Mouse (Mus musculus) hindbrain, embryonic 16.5 days (tissue): ENCODE data around the gene Shld2. TPM values are rescaled to one million over a fixed set of nuclear protein-coding genes. Genes with fewer than 3 reads are reported as not detected.

ENCODE experiments used
- ATAC-seq: fragments of 200-750 bp; cut with Nextera tagmentation; 2 replicates; pipeline ENCODE4 v1.8.0; 2017; ENCODE audit warnings: moderate TSS enrichment, moderate library complexity
- H3K27ac ChIP-seq: fragments of 300-500 bp; sonication (generic); 2 replicates; pipeline ENCODE4 v1.5.1; 2014; ENCODE audit warnings: low read depth, mild to moderate bottlenecking, control low read depth, low read length, moderate library complexity
- H3K27me3 ChIP-seq: fragments of 300-500 bp; sonication (generic); replicated peaks from 2 replicates; pipeline ENCODE4 v1.6.1; 2014; ENCODE audit warnings: low read length; ENCODE audit not compliant: control insufficient read depth, insufficient read depth
- H3K36me3 ChIP-seq: fragments of 300-500 bp; sonication (generic); 2 replicates; pipeline ENCODE4 v1.6.1; 2014; ENCODE audit warnings: mild to moderate bottlenecking, low read length, moderate library complexity, mixed read lengths; ENCODE audit not compliant: control insufficient read depth, insufficient read depth
- H3K4me1 ChIP-seq: fragments of 300-500 bp; sonication (generic); 2 replicates; pipeline ENCODE4 v1.6.1; 2014; ENCODE audit warnings: low read depth, low read length; ENCODE audit not compliant: control insufficient read depth, insufficient read depth
- H3K4me2 ChIP-seq: fragments of 300-500 bp; sonication (generic); 2 replicates; pipeline ENCODE4 v1.6.1; 2014; ENCODE audit warnings: mild to moderate bottlenecking, low read length, control low read depth, moderate library complexity
- H3K4me3 ChIP-seq: fragments of 300-500 bp; sonication (generic); 2 replicates; pipeline ENCODE4 v1.5.1; 2014; ENCODE audit warnings: mild to moderate bottlenecking, low read length, control low read depth, moderate library complexity
- H3K9ac ChIP-seq: fragments of 300-500 bp; sonication (generic); 2 replicates; pipeline ENCODE4 v1.6.1; 2014; ENCODE audit warnings: low read depth, mild to moderate bottlenecking, control low read depth, low read length, moderate library complexity
- H3K9me3 ChIP-seq: fragments of 300-500 bp; sonication (generic); 2 replicates; pipeline ENCODE4 v1.6.1; 2014; ENCODE audit warnings: mild to moderate bottlenecking, low read length, moderate library complexity; ENCODE audit not compliant: control insufficient read depth
- WGBS: fragments of 180-500 bp; shearing (Covaris S2); extraction: QIAGEN DNeasy Blood & Tissue Kit; methylation state at CpG from one replicate; pipeline ENCODE4 v1.1.7; 2014; 5-methylcytosine and 5-hydroxymethylcytosine counted together
- polyA plus RNA-seq: library from polyadenylated mRNA; unstranded; fragments of >200 nt; fragmentation: Nextera tagmentation; extraction: Ambion mirVana; gene quantifications from 2 replicates; pipeline ENCODE4 v1.2.1, GENCODE M21; 2015

The Shld2 gene
- polyA plus RNA-seq, 1 experiment from 2014 or later, result 5.8 TPM

GRCm38 (mm10) chr14:34348301-34348700 lies 38.0 kb upstream of the Shld2 start:
- Histone ChIP-seq H3K27ac (no peak overlapping the region), H3K27me3 (no peaks in the 10 kb centered on the region), H3K9ac (no peak overlapping the region), H3K9me3 (no peaks in the 10 kb centered on the region), H3K4me1 (no peaks in the 10 kb centered on the region), H3K4me3 (no peak overlapping the region), H3K4me2 (no peak overlapping the region), H3K36me3 (peaks cover 2% of the 10 kb centered on the region; the same call in 1 of the 2 replicates)
- WGBS, result 90% methylated on average over 7 of the region's 7 CpGs
- ATAC-seq, result no peak

DNA sequence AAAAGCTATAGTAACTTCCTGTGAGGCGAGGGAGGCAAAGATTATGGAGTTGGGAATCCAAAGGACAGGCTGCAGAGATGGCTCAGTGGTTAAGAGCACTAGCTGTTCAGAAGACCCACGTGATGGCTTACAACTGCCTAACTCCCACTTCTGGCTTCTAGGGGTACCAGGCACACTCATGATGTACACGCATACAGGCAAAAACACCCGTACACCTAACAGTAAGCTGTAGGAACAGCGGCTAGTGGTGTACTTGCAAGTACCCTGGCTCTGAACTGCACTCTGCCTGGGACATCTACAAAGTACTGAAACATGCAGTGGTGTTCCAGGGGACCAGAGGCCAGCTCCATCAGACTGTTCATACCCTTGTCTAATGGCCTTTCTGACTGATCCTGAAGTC lies 36.8 kb upstream of the Shld2 start:
- H3K4me1 ChIP-seq, result no peaks in the 10 kb centered on the region
- no peak for ATAC-seq
- WGBS, result 90% methylated on average over 5 of the region's 5 CpGs

DNA sequence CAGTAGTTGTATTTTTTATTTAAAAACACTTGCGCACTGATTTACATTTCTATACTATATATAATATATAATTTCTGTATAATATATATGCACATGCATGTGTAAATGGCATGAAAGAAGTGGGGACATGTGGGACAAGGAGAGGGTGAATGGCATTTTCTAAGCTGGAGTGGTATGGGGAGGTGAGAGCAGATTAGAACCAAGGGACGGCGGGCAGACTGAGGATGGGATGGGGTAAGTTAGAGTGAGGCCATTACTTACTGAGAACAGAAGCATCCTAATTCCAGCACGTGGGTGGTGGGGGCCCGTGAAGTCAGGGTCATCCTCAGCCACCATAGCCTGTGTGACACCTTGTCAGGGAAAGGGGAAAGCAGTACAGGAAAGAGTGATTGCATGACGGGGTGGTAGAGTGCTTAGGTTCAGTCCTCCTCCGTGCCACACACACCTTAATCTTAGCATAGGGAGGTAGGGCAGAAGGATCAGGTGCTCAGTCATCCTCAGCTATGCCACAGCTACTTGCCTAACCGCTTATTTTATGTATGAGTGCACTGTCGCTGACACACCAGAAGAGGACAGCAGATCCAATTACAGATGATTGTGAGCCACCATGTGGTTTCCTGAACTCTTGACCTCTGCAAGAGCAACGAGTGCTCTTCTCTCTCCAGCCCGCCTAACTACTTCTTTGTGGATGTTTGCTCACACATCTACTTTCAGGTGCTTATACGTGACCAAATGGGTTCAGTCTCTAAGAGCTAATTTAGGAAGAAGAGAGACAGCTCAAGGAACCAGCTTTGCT lies 35.7 kb upstream of the Shld2 start:
- H3K4me3 ChIP-seq, result no peak overlapping the region
- H3K27ac ChIP-seq, result no peak overlapping the region
- WGBS, result 64% methylated on average over 12 of the region's 12 CpGs
- H3K9ac ChIP-seq, result no peak overlapping the region
- H3K4me1 ChIP-seq, result no peaks in the 10 kb centered on the region
- H3K4me2 ChIP-seq, result no peak overlapping the region
- ATAC-seq, result peak; percentile 57
- H3K9me3 ChIP-seq, result no peaks in the 10 kb centered on the region
- no peaks in the 10 kb centered on the region for H3K27me3 ChIP-seq
- peaks cover 12% of the 10 kb centered on the region for H3K36me3 ChIP-seq

More for the DNA sequence above, 36.8 kb upstream of the Shld2 start:
- Histone ChIP-seq H3K27ac (no peak overlapping the region), H3K9ac (no peak overlapping the region), H3K36me3 (peaks cover 4% of the 10 kb centered on the region; the same call in 1 of the 2 replicates), H3K9me3 (no peaks in the 10 kb centered on the region), H3K4me2 (no peak overlapping the region), H3K4me3 (no peak overlapping the region), H3K27me3 (no peaks in the 10 kb centered on the region)

- 76% methylated on average over 5 of the region's 5 CpGs for WGBS
- no peak overlapping the region for H3K9ac ChIP-seq
- ATAC-seq, result no peak
- no peaks in the 10 kb centered on the region for H3K9me3 ChIP-seq
- peaks cover 18% of the 10 kb centered on the region for H3K36me3 ChIP-seq
- H3K4me2 ChIP-seq, result no peak overlapping the region
- H3K27ac ChIP-seq, result no peak overlapping the region
- no peaks in the 10 kb centered on the region for H3K27me3 ChIP-seq
- H3K4me1 ChIP-seq, result no peaks in the 10 kb centered on the region
- H3K4me3 ChIP-seq, result no peak overlapping the region
These were observed 34.1 kb upstream of the Shld2 start for GRCm38 (mm10) chr14:34344361-34344760.

- no peak overlapping the region for H3K4me3 ChIP-seq
- H3K9me3 ChIP-seq, result no peaks in the 10 kb centered on the region
- H3K27ac ChIP-seq, result no peak overlapping the region
- H3K4me1 ChIP-seq, result no peaks in the 10 kb centered on the region
- no peaks in the 10 kb centered on the region for H3K27me3 ChIP-seq
- peaks cover 19% of the 10 kb centered on the region for H3K36me3 ChIP-seq
- no peak overlapping the region for H3K4me2 ChIP-seq
- ATAC-seq, result no peak
- 92% methylated on average over 4 of the region's 4 CpGs for WGBS
- no peak overlapping the region for H3K9ac ChIP-seq
These were observed 32.8 kb upstream of the Shld2 start for GRCm38 (mm10) chr14:34343078-34343477.

- H3K27ac ChIP-seq, result no peak overlapping the region
- H3K9me3 ChIP-seq, result no peaks in the 10 kb centered on the region
- H3K4me3 ChIP-seq, result no peak overlapping the region
- peaks cover 19% of the 10 kb centered on the region for H3K36me3 ChIP-seq
- H3K27me3 ChIP-seq, result no peaks in the 10 kb centered on the region
- ATAC-seq, result no peak
- WGBS, result 83% methylated on average over 4 of the region's 4 CpGs
- no peak overlapping the region for H3K9ac ChIP-seq
- H3K4me2 ChIP-seq, result no peak overlapping the region
- H3K4me1 ChIP-seq, result no peaks in the 10 kb centered on the region
These were observed 31.7 kb upstream of the Shld2 start for GRCm38 (mm10) chr14:34341993-34342392.

- 0 out of 2 replicates have a peak overlapping the region, but pooled peaks have one; percentile 17 for H3K27ac ChIP-seq
- H3K4me1 ChIP-seq, result no peaks in the 10 kb centered on the region
- H3K4me3 ChIP-seq, result no peak overlapping the region
- H3K4me2 ChIP-seq, result no peak overlapping the region
- no peaks in the 10 kb centered on the region for H3K9me3 ChIP-seq
- ATAC-seq, result peak; percentile 76
- H3K36me3 ChIP-seq, result peaks cover 40% of the 10 kb centered on the region
- WGBS, result 28% methylated on average over 1 of the region's 1 CpGs
- no peaks in the 10 kb centered on the region for H3K27me3 ChIP-seq
- H3K9ac ChIP-seq, result no peak overlapping the region
These were observed 29.2 kb upstream of the Shld2 start for GRCm38 (mm10) chr14:34339446-34339845.

DNA sequence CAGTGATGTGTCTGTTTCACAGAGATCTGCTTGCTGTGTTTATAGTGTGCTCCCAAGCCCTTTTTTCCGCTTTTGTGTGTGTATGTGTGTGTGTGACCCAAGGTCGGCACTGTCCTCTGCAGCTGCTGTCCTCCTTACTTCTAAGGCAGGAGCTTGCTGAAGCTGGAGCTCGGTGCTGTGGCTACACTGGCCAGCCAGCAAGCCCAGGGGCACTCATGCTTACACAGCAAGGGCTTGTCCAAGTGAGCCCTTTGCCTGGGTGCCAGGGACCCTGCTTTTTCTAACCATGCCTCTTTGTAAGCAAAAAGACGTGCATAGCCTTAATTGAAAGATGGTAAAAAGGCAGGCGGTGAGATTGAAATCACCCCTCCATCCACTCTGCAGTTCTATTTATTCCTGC lies 22.2 kb upstream of the Shld2 start:
- Histone ChIP-seq H3K9ac (no peak overlapping the region), H3K27me3 (no peaks in the 10 kb centered on the region), H3K27ac (peak overlapping the region; percentile 66), H3K4me3 (no peak overlapping the region), H3K4me2 (no peak overlapping the region), H3K9me3 (no peaks in the 10 kb centered on the region), H3K36me3 (peaks cover 46% of the 10 kb centered on the region), H3K4me1 (no peaks in the 10 kb centered on the region)
- peak; percentile 83 for ATAC-seq
- 68% methylated on average over 5 of the region's 5 CpGs for WGBS

- H3K4me1 ChIP-seq, result no peaks in the 10 kb centered on the region
- ATAC-seq, result peak; percentile 43; the same call in 1 of the 2 replicates
- H3K4me3 ChIP-seq, result no peak overlapping the region
- no peaks in the 10 kb centered on the region for H3K27me3 ChIP-seq
- H3K36me3 ChIP-seq, result peaks cover 46% of the 10 kb centered on the region
- no peaks in the 10 kb centered on the region for H3K9me3 ChIP-seq
- peak overlapping the region; percentile 1; the same call in 1 of the 2 replicates for H3K27ac ChIP-seq
- 79% methylated on average over 3 of the region's 3 CpGs for WGBS
- H3K9ac ChIP-seq, result no peak overlapping the region
- H3K4me2 ChIP-seq, result no peak overlapping the region
These were observed 21.6 kb upstream of the Shld2 start for GRCm38 (mm10) chr14:34331886-34332285.
